Mouse (Mus musculus) thymus, adult 2 months (tissue): Measurements from ENCODE around the gene Fbxl16. TPM values are rescaled to one million over a fixed set of nuclear protein-coding genes. Genes with fewer than 3 reads are reported as not detected.
A peak's percentile ranks its signal among the peaks of the same experiment; 100 is the strongest.

Source experiments
- DNase-seq: peaks from one replicate; pipeline ENCODE4 v3.0.0; 2021
- H3K27ac ChIP-seq: fragments of 200-500 bp; 2 replicates; pipeline ENCODE4 v1.5.1; 2012; ENCODE audit warnings: low read length, control low read depth; ENCODE audit not compliant: control insufficient read depth, insufficient read depth
- H3K27me3 ChIP-seq: fragments of 200-500 bp; 2 replicates; pipeline ENCODE4 v1.6.1; 2012; ENCODE audit warnings: mild to moderate bottlenecking, low read length, moderate library complexity, mixed read lengths; ENCODE audit not compliant: control insufficient read depth, insufficient read depth
- H3K36me3 ChIP-seq: fragments of 200-500 bp; 2 replicates; pipeline ENCODE4 v1.6.1; 2012; ENCODE audit warnings: mild to moderate bottlenecking, low read length, moderate library complexity; ENCODE audit not compliant: control insufficient read depth, insufficient read depth
- H3K4me1 ChIP-seq: fragments of 200-500 bp; replicated peaks from 2 replicates; pipeline ENCODE4 v1.6.1; 2012; ENCODE audit warnings: low read length; ENCODE audit not compliant: control insufficient read depth, insufficient read depth
- H3K4me3 ChIP-seq: fragments of 200-500 bp; 2 replicates; pipeline ENCODE4 v1.5.1; 2012; ENCODE audit warnings: mild to moderate bottlenecking, low read length, control low read depth, moderate library complexity; ENCODE audit not compliant: control insufficient read depth, insufficient read depth
- CTCF ChIP-seq: fragments of 200-500 bp; IDR thresholded peaks from 2 replicates; pipeline ENCODE4 v1.5.1; 2012; ENCODE audit warnings: mild to moderate bottlenecking, control low read depth, low read length, moderate library complexity, borderline replicate concordance; ENCODE audit not compliant: control insufficient read depth, poor library complexity, insufficient read depth; ENCODE audit errors: extremely low read depth
- POLR2A ChIP-seq: fragments of 200-500 bp; IDR thresholded peaks from 2 replicates; pipeline ENCODE4 v1.6.1; 2012; ENCODE audit warnings: mild to moderate bottlenecking, low read length, control low read depth, moderate library complexity; ENCODE audit not compliant: control insufficient read depth, poor library complexity, insufficient read depth; ENCODE audit errors: extremely low read depth
- WGBS: fragments of 180-500 bp; shearing (Covaris S2); methylation state at CpG from one replicate; pipeline ENCODE4 v1.1.7; 2018; 5-methylcytosine and 5-hydroxymethylcytosine counted together
- polyA plus RNA-seq: library from polyadenylated mRNA; depleted of rRNA; stranded (reverse); fragments of >200 nt; gene quantifications from 2 replicates; pipeline ENCODE4 v1.2.3, GENCODE M21; 2012

The Fbxl16 gene
- polyA plus RNA-seq, 1 experiment, result 0.61 TPM

DNA sequence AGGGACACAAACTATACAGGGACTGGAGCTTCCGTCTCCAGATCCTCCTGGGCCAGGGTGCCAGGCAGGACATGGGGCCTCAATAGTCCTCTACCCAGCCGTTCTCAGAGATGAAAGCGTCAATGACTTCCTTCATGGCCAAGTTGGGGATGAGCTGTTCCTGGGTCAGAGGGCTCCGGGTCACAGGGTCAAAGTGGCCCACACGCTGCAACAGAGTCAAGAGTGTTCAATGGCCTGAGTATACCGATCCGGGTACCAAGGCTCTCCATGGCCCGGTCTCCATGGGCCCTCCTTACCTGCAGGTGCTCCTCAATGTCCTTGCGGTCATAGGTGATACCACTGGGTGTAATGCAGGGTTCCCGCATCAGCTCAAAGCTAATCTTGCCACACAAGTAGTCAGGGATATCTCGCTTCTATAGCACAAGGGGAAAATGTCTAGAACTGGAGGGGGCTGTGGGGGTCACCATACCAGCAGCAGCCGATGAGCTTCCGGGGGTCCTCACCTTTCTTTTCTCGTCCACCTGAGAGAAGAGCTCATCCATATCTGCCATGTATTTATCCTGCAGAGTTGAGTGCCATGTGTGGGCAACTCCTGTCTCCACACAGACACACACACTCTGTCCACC lies 22.0 kb downstream of the Fbxl16 start:
- TF ChIP-seq POLR2A (no peak), CTCF (no peak)
- 95% methylated on average over 14 of the region's 14 CpGs for WGBS

DNA sequence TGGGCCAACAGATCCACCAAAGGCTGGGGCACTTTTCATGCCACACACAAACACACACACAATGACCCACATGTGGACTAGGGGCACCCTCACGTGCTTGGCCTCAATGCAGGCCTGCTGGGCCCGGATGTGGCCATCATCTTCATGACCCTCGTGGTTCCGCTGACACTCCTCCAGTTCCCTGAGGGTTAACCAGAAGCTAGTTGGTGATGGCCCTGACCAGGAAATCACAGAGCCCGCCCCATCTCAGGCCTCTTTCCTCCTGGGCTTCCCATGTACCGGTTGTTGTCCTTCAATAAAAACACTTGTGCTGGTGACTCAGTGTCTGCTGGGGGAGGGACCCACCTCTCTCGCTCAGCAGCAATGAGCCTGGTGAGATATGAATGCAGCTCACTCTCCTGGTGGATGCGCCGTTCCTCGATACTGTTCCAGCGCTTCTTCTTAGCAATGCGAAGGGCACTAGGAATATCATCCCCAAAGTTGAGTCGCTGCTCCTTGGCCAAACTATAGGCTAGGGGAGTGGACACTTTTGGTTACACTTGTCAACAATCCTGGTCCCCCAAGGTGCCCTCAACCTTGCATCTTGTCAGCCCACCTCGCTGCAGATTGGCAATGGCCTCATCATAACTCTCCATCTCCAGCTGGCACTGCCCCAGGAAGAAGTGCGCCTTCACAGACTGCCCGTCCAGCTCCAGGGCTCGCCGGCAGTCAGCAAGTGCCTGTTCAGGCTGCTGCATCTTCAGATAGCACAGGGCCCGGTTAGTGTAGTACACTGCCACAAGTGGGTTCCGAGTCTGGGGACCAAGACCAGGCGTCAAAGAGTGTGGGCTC lies 22.8 kb downstream of the Fbxl16 start:
- Histone ChIP-seq H3K27me3 (no peaks in the 10 kb centered on the region), H3K36me3 (peaks cover 4% of the 10 kb centered on the region; the same call in 1 of the 2 replicates), H3K27ac (no peak overlapping the region), H3K4me3 (peak overlapping the region; percentile 93), H3K4me1 (peaks cover 46% of the 10 kb centered on the region)
- 60% methylated on average over 21 of the region's 21 CpGs for WGBS
- DNase-seq, result no peak
- no peak for TF ChIP-seq CTCF
- TF ChIP-seq POLR2A, result no peak

More for the DNA sequence above, 22.0 kb downstream of the Fbxl16 start:
- H3K4me3 ChIP-seq, result no peak overlapping the region
- H3K27ac ChIP-seq, result no peak overlapping the region
- peaks cover 41% of the 10 kb centered on the region for H3K4me1 ChIP-seq
- DNase-seq, result no peak
- peaks cover 4% of the 10 kb centered on the region; the same call in 1 of the 2 replicates for H3K36me3 ChIP-seq
- no peaks in the 10 kb centered on the region for H3K27me3 ChIP-seq

DNA sequence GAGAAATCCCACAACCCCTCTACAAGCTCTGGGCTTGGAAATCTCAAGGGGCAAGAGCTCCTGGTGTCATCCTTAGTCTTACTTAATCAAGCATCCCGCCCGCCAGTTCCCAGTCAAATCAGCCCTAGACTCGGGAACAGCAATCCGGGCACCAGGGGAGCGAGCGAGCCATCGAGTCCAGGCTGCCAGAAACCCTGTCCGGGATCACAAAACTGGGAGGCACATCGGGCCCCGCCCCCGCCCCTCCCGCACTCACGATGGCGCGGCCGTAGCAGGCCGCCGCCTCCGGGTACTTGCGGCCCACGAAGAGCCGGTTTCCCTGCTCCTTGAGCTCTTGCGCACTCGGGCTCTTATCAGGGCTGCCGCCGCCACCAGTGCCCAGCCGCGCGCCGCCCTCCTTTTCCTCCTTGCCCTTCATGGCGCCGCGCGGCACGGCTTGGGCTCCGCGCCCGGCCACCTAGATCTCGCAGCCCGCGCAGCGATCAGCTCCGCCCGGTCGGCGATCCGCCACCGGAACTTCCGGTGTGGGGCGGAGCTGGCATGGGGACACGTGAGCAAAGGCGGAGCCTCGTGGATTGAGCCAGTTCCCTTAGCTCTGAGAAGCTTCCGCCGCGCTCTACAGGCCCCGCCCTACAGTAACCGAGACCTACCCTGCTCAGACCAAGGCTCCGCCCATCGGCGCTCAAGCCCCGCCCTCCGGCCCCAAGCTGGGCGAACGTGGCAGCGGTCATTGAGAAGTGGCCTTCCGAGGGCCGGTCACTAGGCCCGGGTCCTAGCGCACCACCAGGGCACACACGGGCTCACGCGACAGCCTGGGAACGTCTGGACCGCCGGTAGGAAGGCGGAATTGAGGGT lies 23.8 kb downstream of the Fbxl16 start:
- under 1% methylated on average over 76 of the region's 77 CpGs for WGBS
- H3K27ac ChIP-seq, result no peak overlapping the region
- H3K36me3 ChIP-seq, result peaks cover 4% of the 10 kb centered on the region; the same call in 1 of the 2 replicates
- peak overlapping the region; percentile 93 for H3K4me3 ChIP-seq
- no peaks in the 10 kb centered on the region for H3K27me3 ChIP-seq
- H3K4me1 ChIP-seq, result peaks cover 56% of the 10 kb centered on the region
- TF ChIP-seq CTCF (peak; percentile 53), POLR2A (peak; percentile 79)
- DNase-seq, result peak; percentile 98

DNA sequence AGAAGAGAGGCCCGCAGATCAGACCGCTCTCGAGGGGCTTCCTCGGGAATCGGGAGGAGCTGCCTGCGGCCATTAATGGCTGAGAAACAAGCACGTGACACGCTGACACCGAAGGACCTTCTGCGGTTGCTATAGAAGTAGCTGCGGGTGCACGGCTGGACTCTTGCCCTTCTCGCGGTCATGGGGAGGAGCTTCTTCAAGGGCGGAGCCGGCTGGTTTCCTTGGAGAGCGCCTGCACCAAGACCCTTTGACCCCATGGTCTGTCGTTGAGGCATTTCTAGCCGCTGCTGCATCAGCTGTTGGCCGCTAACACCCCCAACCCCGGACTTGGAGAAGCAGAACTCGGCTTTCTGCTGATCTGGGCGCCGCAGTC lies 24.4 kb downstream of the Fbxl16 start, which contains the start of gene Stub1:
Gene Stub1, minus strand, starts transcription at position 114 of the 373 bp plus-strand sequence.
- Histone ChIP-seq H3K27ac (no peak within 1 kb of the TSS), H3K36me3 (peaks cover 8% of the 10 kb centered on the region), H3K4me3 (peak within 1 kb of the TSS; percentile 93), H3K4me1 (peaks cover 55% of the 10 kb centered on the region), H3K27me3 (no peaks in the 10 kb centered on the region)
- TF ChIP-seq POLR2A (no peak), CTCF (no peak)
- peak; percentile 60 for DNase-seq
- under 1% methylated on average over 24 of the region's 24 CpGs for WGBS

DNA sequence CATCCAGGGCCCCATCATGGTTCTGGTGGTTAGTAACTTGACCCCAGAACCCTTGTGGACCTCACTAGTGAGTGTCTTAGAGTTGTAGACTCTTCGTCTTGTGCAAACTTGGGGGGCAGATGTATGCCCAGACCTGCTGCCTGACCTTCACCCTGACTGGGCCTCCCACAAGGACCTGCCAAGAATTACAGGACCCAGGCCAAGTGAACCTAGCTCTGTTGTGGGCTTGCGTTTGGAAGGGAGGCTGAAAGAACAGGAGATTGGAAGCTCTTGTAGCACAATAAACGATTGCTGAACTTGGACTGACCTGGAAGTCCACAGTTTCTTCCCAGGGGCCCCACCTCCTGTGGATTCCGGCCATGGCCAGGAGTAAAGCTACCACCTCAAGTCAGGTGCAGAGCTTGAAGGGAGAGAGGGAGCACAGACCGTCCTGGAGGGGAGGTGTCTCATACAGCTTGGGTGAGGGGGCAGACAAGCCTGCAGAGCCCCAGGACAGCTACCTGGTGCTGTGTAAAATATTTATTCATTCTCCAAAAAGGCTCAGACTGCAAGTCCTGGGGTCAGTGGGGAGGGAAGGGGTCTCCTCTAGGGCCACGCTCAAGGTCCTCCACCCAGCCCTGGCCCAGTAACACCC lies 25.2 kb downstream of the Fbxl16 start:
- TF ChIP-seq POLR2A, result no peak
- TF ChIP-seq CTCF, result no peak
- WGBS, result 59% methylated on average over 6 of the region's 6 CpGs
- DNase-seq, result no peak
- peak overlapping the region; percentile 93 for H3K4me3 ChIP-seq
- H3K27ac ChIP-seq, result no peak overlapping the region
- H3K27me3 ChIP-seq, result no peaks in the 10 kb centered on the region
- peaks cover 51% of the 10 kb centered on the region for H3K4me1 ChIP-seq
- H3K36me3 ChIP-seq, result peaks cover 13% of the 10 kb centered on the region
